Comparison of ENCODE assay signal across 8 mouse cellular contexts in the genomic region with DNA sequence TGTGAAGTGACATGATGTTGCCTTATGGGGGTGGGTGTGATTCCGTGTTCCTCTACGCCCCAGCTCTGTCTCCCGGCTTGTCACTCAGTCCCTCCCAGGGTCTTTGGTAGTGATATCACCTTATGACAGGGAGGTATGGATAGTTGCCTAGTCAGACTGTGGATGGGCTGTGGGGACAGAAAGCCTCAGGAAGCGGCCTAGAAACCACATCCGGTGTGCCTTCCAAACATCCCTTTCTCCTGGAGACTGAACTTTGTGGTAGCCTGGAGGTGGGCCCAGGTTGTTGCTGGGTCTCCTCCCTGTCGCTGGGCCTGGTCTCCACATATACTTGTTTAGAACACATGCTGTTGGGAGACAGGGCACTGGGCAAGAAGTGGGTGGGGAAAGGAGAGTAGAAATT. TPM values are rescaled to one million over a fixed set of nuclear protein-coding genes. Genes with fewer than 3 reads are reported as not detected.
A peak's percentile ranks its signal among the peaks of the same experiment; 100 is the strongest.
DNase-seq lines count a peak whose midpoint lies in the region; ATAC-seq and TF ChIP-seq lines count a peak whose summit lies in the region.

No protein-coding gene starts in this region.

- peaks cover 38% of the 10 kb centered on the region for H3K4me1 ChIP-seq in heart, embryonic 15.5 days (replicated peaks)
- peaks cover 26 to 38% of the 10 kb centered on the region in 2 experiments for H3K4me1 ChIP-seq in MEL (ENCODE audit: control insufficient read depth in 1 of 2, insufficient read depth in 2 of 2, low read length in 2 of 2)
- peaks cover 22% of the 10 kb centered on the region for H3K4me1 ChIP-seq in limb, embryonic 13.5 days
- peaks cover 8% of the 10 kb centered on the region; the same call in 1 of the 2 replicates for H3K4me1 ChIP-seq in hindbrain, embryonic 12.5 days

- peaks cover 9% of the 10 kb centered on the region for H3K79me2 ChIP-seq in MEL (ENCODE audit: control insufficient read depth, insufficient read depth, low read length, poor library complexity)

- H3K27ac ChIP-seq in heart, embryonic 15.5 days: no peak overlapping the region
- H3K27ac ChIP-seq in MEL (ENCODE audit: control insufficient read depth, low read depth, low read length): peak overlapping the region; percentile 47
- no peak overlapping the region for H3K27ac ChIP-seq in limb, embryonic 13.5 days
- H3K27ac ChIP-seq in hindbrain, embryonic 12.5 days: no peak overlapping the region

- TF ChIP-seq POLR2A in MEL (IDR thresholded peaks at IDR 0.05; ENCODE audit: control insufficient read depth in 1 of 2, insufficient read depth in 1 of 2, low read depth in 1 of 2, low read length in 2 of 2, poor library complexity in 1 of 2): peak in 1 of 2 experiments; percentile 5; a peak in 1 of 4 replicates

- H3K36me3 ChIP-seq in heart, embryonic 15.5 days: no peaks in the 10 kb centered on the region
- peaks cover 0 to 28% of the 10 kb centered on the region in 2 experiments; a peak in 2 of 4 replicates for H3K36me3 ChIP-seq in MEL (ENCODE audit: control insufficient read depth in 1 of 2, insufficient read depth in 2 of 2, low read length in 2 of 2)
- H3K36me3 ChIP-seq in limb, embryonic 13.5 days: no peaks in the 10 kb centered on the region
- no peaks in the 10 kb centered on the region for H3K36me3 ChIP-seq in hindbrain, embryonic 12.5 days

- no peak overlapping the region for H3K9ac ChIP-seq in heart, embryonic 15.5 days
- peak overlapping the region; percentile 73 for H3K9ac ChIP-seq in MEL (ENCODE audit: control insufficient read depth, low read depth, low read length, poor library complexity, severe bottlenecking)
- H3K9ac ChIP-seq in limb, embryonic 13.5 days: no peak overlapping the region
- H3K9ac ChIP-seq in hindbrain, embryonic 12.5 days: no peak overlapping the region

- no peak for ATAC-seq in heart, embryonic 15.5 days (replicated peaks; ENCODE audit: insufficient number of reproducible peaks, insufficient read depth, low FRiP score, low read depth)
- ATAC-seq in limb, embryonic 13.5 days (ENCODE audit: low FRiP score, low read depth): no peak
- ATAC-seq in hindbrain, embryonic 12.5 days (ENCODE audit: low FRiP score): no peak

- TF ChIP-seq RAD21 in MEL (IDR thresholded peaks at IDR 0.05; ENCODE audit: low read depth, low read length): no peak

- H3K27me3 ChIP-seq in heart, embryonic 15.5 days: no peaks in the 10 kb centered on the region
- H3K27me3 ChIP-seq in MEL (ENCODE audit: control insufficient read depth in 1 of 2, insufficient read depth in 2 of 2, low read length in 2 of 2): no peaks in the 10 kb centered on the region
- peaks cover 44% of the 10 kb centered on the region for H3K27me3 ChIP-seq in limb, embryonic 13.5 days
- H3K27me3 ChIP-seq in hindbrain, embryonic 12.5 days: peaks cover 53% of the 10 kb centered on the region

- H3K9me3 ChIP-seq in heart, embryonic 15.5 days (replicated peaks): no peaks in the 10 kb centered on the region
- no peaks in the 10 kb centered on the region for H3K9me3 ChIP-seq in MEL (replicated peaks; ENCODE audit: insufficient read depth, low read length)
- no peaks in the 10 kb centered on the region for H3K9me3 ChIP-seq in limb, embryonic 13.5 days
- no peaks in the 10 kb centered on the region for H3K9me3 ChIP-seq in hindbrain, embryonic 12.5 days (replicated peaks)

- H3K4me3 ChIP-seq in heart, embryonic 15.5 days: peak overlapping the region; percentile 56; the same call in 1 of the 2 replicates
- peak overlapping the region; percentile 65 to 81 for H3K4me3 ChIP-seq in MEL (ENCODE audit: control insufficient read depth in 1 of 2, insufficient read depth in 1 of 2, low read depth in 2 of 2, low read length in 2 of 2)
- H3K4me3 ChIP-seq in limb, embryonic 13.5 days: no peak overlapping the region
- H3K4me3 ChIP-seq in hindbrain, embryonic 12.5 days: no peak overlapping the region

- peak overlapping the region; percentile 73; the same call in 1 of the 2 replicates for H3K4me2 ChIP-seq in heart, embryonic 15.5 days
- H3K4me2 ChIP-seq in limb, embryonic 13.5 days (replicated peaks): peak overlapping the region; percentile 62; the same call in 1 of the 2 replicates
- no peak overlapping the region for H3K4me2 ChIP-seq in hindbrain, embryonic 12.5 days (replicated peaks)

- TF ChIP-seq EP300 in MEL (IDR thresholded peaks at IDR 0.05; ENCODE audit: low read depth in 1 of 2, low read length in 2 of 2): no peak; a peak in 2 of 4 replicates

- DNase-seq in heart, adult 9 months (ENCODE audit: low spot score in 2 of 2): no peak
- DNase-seq in 3134 (ENCODE audit: extremely low read depth, insufficient read length, low spot score): peak; percentile 34
- DNase-seq in MEL (ENCODE audit: low read depth, low spot score): peak; percentile 85
- no peak for DNase-seq in frontal cortex, postnatal 14 days (ENCODE audit: low spot score in 2 of 2)
- DNase-seq in B cell, adult 2 months: no peak

- WGBS in heart, embryonic 15.5 days: 77% methylated on average over 6 of the region's 6 CpGs
- WGBS in limb, embryonic 13.5 days: 85% methylated on average over 6 of the region's 6 CpGs
- 76% methylated on average over 6 of the region's 6 CpGs for WGBS in hindbrain, embryonic 12.5 days

- no peak for TF ChIP-seq CTCF in MEL (IDR thresholded peaks at IDR 0.05 in 2 of 3, conservative IDR thresholded peaks at IDR 0.05 in 1 of 3; ENCODE audit: control insufficient read depth in 1 of 3, insufficient read depth in 1 of 3, low read depth in 2 of 3, low read length in 3 of 3, poor library complexity in 1 of 3, severe bottlenecking in 1 of 3)

TF ChIP-seq in MEL, 35 proteins besides CTCF, POLR2A, EP300 and RAD21:
- TF ChIP-seq TAL1 (IDR thresholded peaks at IDR 0.05; ENCODE audit: low read length) (peak; percentile 42), POLR2AphosphoS2 (IDR thresholded peaks at IDR 0.05; ENCODE audit: low read length) (no peak), TBP (IDR thresholded peaks at IDR 0.05; ENCODE audit: low read depth, low read length) (0 out of 2 replicates have a peak, but pooled peaks have one; percentile 19)

RNA-seq across cellular contexts. Expression of gene Pde4a, which starts 17.9 kb away (rescaled TPM):
- polyA plus RNA-seq in heart, embryonic 15.5 days (2015; fragmentation: Nextera tagmentation; extraction: Ambion mirVana): 13.0 and 13.5 TPM in 2 replicates
- 13.8 and 16.6 TPM in 2 replicates for total RNA-seq in MEL (2012; rRNA removed)
- polyA plus RNA-seq in MEL (2012; ENCODE audit: insufficient read depth in 1 of 2, insufficient read length in 2 of 2, low read depth in 1 of 2, low replicate concordance in 2 of 2, missing spikeins in 1 of 2): 10 to 100 TPM; 45.6 to 53.9 TPM
- 5.4 and 6.1 TPM in 2 replicates for polyA plus RNA-seq in limb, embryonic 13.5 days (2015; fragmentation: Nextera tagmentation; extraction: Ambion mirVana)
- 11.4 and 11.7 TPM in 2 replicates for polyA plus RNA-seq in hindbrain, embryonic 12.5 days (2016; fragmentation: Nextera tagmentation; extraction: Ambion mirVana)

RNA-seq across cellular contexts. Expression of gene Cdc37, which starts 33.6 kb away (rescaled TPM):
- polyA plus RNA-seq in heart, embryonic 15.5 days (2015; fragmentation: Nextera tagmentation; extraction: Ambion mirVana): 203 and 229 TPM in 2 replicates
- 751 and 779 TPM in 2 replicates for total RNA-seq in MEL (2012; rRNA removed)
- 1,000 to 10,000 TPM in 1 of 2 experiments, 100 to 1,000 TPM in 1; 914 to 1,631 TPM for polyA plus RNA-seq in MEL (2012; ENCODE audit: insufficient read depth in 1 of 2, insufficient read length in 2 of 2, low read depth in 1 of 2, low replicate concordance in 2 of 2, missing spikeins in 1 of 2)
- polyA plus RNA-seq in limb, embryonic 13.5 days (2015; fragmentation: Nextera tagmentation; extraction: Ambion mirVana): 320 and 346 TPM in 2 replicates
- polyA plus RNA-seq in hindbrain, embryonic 12.5 days (2016; fragmentation: Nextera tagmentation; extraction: Ambion mirVana): 271 and 274 TPM in 2 replicates

RNA-seq across cellular contexts. Expression of gene Tyk2, which starts 52.4 kb away (rescaled TPM):
- 12.2 and 16.6 TPM in 2 replicates for polyA plus RNA-seq in heart, embryonic 15.5 days (2015; fragmentation: Nextera tagmentation; extraction: Ambion mirVana)
- 43.8 and 45.6 TPM in 2 replicates for total RNA-seq in MEL (2012; rRNA removed)
- polyA plus RNA-seq in MEL (2012; ENCODE audit: insufficient read depth in 1 of 2, insufficient read length in 2 of 2, low read depth in 1 of 2, low replicate concordance in 2 of 2, missing spikeins in 1 of 2): 10 to 100 TPM in 1 of 2 experiments, not detected in 1; 63.3 TPM
- 13.7 and 16.5 TPM in 2 replicates for polyA plus RNA-seq in limb, embryonic 13.5 days (2015; fragmentation: Nextera tagmentation; extraction: Ambion mirVana)
- polyA plus RNA-seq in hindbrain, embryonic 12.5 days (2016; fragmentation: Nextera tagmentation; extraction: Ambion mirVana): 16.3 and 18.1 TPM in 2 replicates

RNA-seq across cellular contexts. Expression of gene Keap1, which starts 55.7 kb away (rescaled TPM):
- 43.4 and 56.9 TPM in 2 replicates for polyA plus RNA-seq in heart, embryonic 15.5 days (2015; fragmentation: Nextera tagmentation; extraction: Ambion mirVana)
- total RNA-seq in MEL (2012; rRNA removed): 168 and 174 TPM in 2 replicates
- 100 to 1,000 TPM in 1 of 2 experiments, 10 to 100 TPM in 1; 67.5 to 171 TPM for polyA plus RNA-seq in MEL (2012; ENCODE audit: insufficient read depth in 1 of 2, insufficient read length in 2 of 2, low read depth in 1 of 2, low replicate concordance in 2 of 2, missing spikeins in 1 of 2)
- polyA plus RNA-seq in limb, embryonic 13.5 days (2015; fragmentation: Nextera tagmentation; extraction: Ambion mirVana): 79.7 and 82.5 TPM in 2 replicates
- 54.8 and 55.6 TPM in 2 replicates for polyA plus RNA-seq in hindbrain, embryonic 12.5 days (2016; fragmentation: Nextera tagmentation; extraction: Ambion mirVana)

Comparison
In these comparisons a context has a peak if more than half of its experiments do, and no peak if none do; other contexts are left out.
1. H3K4me3 ChIP-seq: peak in heart, embryonic 15.5 days (single experiment) and MEL (2 of 2); none in limb, embryonic 13.5 days (single experiment) and hindbrain, embryonic 12.5 days (single experiment).
2. DNase-seq: peak in 3134 (single experiment) and MEL (single experiment); none in heart, adult 9 months (0 of 2), frontal cortex, postnatal 14 days (0 of 2) and B cell, adult 2 months (0 of 2).